Mouse (Mus musculus) bone marrow, adult 2 months (tissue): Measurements from ENCODE around the gene Zbtb37. TPM values are rescaled to one million over a fixed set of nuclear protein-coding genes. Genes with fewer than 3 reads are reported as not detected.

Experiments used
- H3K27ac ChIP-seq: fragments of 200-500 bp; 2 replicates; pipeline ENCODE4 v1.5.1; 2012; ENCODE audit warnings: low read depth, mild to moderate bottlenecking, control low read depth, inconsistent platforms, low read length; ENCODE audit not compliant: control insufficient read depth, poor library complexity, insufficient read depth
- H3K4me1 ChIP-seq: fragments of 200-500 bp; 2 replicates; pipeline ENCODE4 v1.6.1; 2011; ENCODE audit warnings: low read length; ENCODE audit not compliant: control insufficient read depth, insufficient read depth
- H3K4me3 ChIP-seq: fragments of 200-500 bp; replicated peaks from 2 replicates; pipeline ENCODE3; 2011; ENCODE audit warnings: mild to moderate bottlenecking, low read depth, low read length, control low read depth; ENCODE audit not compliant: control insufficient read depth
- CTCF ChIP-seq: fragments of 200-500 bp; IDR thresholded peaks from 2 replicates; pipeline ENCODE4 v1.5.1; 2011; ENCODE audit warnings: low read length, control low read depth; ENCODE audit not compliant: control insufficient read depth, insufficient read depth
- POLR2A ChIP-seq: fragments of 200-500 bp; IDR thresholded peaks from 2 replicates; pipeline ENCODE4 v1.6.1; 2011; ENCODE audit warnings: low read depth, mild to moderate bottlenecking, control low read depth, low read length, borderline replicate concordance; ENCODE audit not compliant: control insufficient read depth
- WGBS: fragments of 180-500 bp; shearing (Covaris S2); methylation state at CpG from one replicate; pipeline ENCODE4 v1.1.7; 2018; 5-methylcytosine and 5-hydroxymethylcytosine counted together
- polyA plus RNA-seq: library from polyadenylated mRNA; stranded (reverse); fragments of >200 nt; gene quantifications from 2 replicates; pipeline ENCODE4 v1.2.4, GENCODE M21; 2011; ENCODE audit warnings: low replicate concordance; ENCODE audit not compliant: missing spikeins, insufficient read depth, insufficient read length

Gene Zbtb37
- polyA plus RNA-seq, 1 experiment, result 3.6 TPM

GRCm38 (mm10) chr1:161046972-161047371 lies 12.3 kb upstream of the Zbtb37 start:
- Histone ChIP-seq H3K4me3 (no peak overlapping the region), H3K27ac (no peak overlapping the region), H3K4me1 (no peaks in the 10 kb centered on the region)
- WGBS, result 73% methylated on average over 3 of the region's 3 CpGs
- TF ChIP-seq CTCF (no peak), POLR2A (no peak)

GRCm38 (mm10) chr1:161041261-161042020 lies 6.8 kb upstream of the Zbtb37 start:
- no peak overlapping the region for H3K27ac ChIP-seq
- 88% methylated on average over 7 of the region's 7 CpGs for WGBS
- H3K4me3 ChIP-seq, result no peak overlapping the region
- H3K4me1 ChIP-seq, result peaks cover under 1% of the 10 kb centered on the region; the same call in 1 of the 2 replicates
- TF ChIP-seq POLR2A (no peak), CTCF (no peak)

- Histone ChIP-seq H3K4me1 (peaks cover 1% of the 10 kb centered on the region; the same call in 1 of the 2 replicates), H3K27ac (no peak overlapping the region), H3K4me3 (no peak overlapping the region)
- no peak for TF ChIP-seq POLR2A
- TF ChIP-seq CTCF, result no peak
Measured at GRCm38 (mm10) chr1:161040855-161041254, 6.2 kb upstream of the Zbtb37 start.

GRCm38 (mm10) chr1:161040426-161040770 lies 5.7 kb upstream of the Zbtb37 start:
- Histone ChIP-seq H3K4me3 (no peak overlapping the region), H3K4me1 (peaks cover 1% of the 10 kb centered on the region; the same call in 1 of the 2 replicates), H3K27ac (no peak overlapping the region)
- 81% methylated on average over 1 of the region's 1 CpGs for WGBS
- TF ChIP-seq POLR2A, result no peak
- TF ChIP-seq CTCF, result no peak

GRCm38 (mm10) chr1:161039741-161040425 lies 5.2 kb upstream of the Zbtb37 start:
- H3K27ac ChIP-seq, result no peak overlapping the region
- H3K4me3 ChIP-seq, result no peak overlapping the region
- TF ChIP-seq POLR2A (no peak), CTCF (no peak)
- peaks cover 1% of the 10 kb centered on the region; the same call in 1 of the 2 replicates for H3K4me1 ChIP-seq
- WGBS, result 31% methylated on average over 3 of the region's 3 CpGs

- Histone ChIP-seq H3K4me1 (peaks cover 1% of the 10 kb centered on the region; the same call in 1 of the 2 replicates), H3K27ac (no peak overlapping the region), H3K4me3 (no peak overlapping the region)
- 55% methylated on average over 3 of the region's 3 CpGs for WGBS
- TF ChIP-seq CTCF, result no peak
- no peak for TF ChIP-seq POLR2A
Measured at GRCm38 (mm10) chr1:161038968-161039721, 4.5 kb upstream of the Zbtb37 start.

GRCm38 (mm10) chr1:161038004-161038403 lies 3.4 kb upstream of the Zbtb37 start:
- TF ChIP-seq POLR2A (no peak), CTCF (no peak)
- Histone ChIP-seq H3K4me1 (peaks cover 1% of the 10 kb centered on the region; the same call in 1 of the 2 replicates), H3K4me3 (no peak overlapping the region), H3K27ac (no peak overlapping the region)
- WGBS, result 48% methylated on average over 3 of the region's 3 CpGs

- Histone ChIP-seq H3K4me3 (no peak overlapping the region), H3K27ac (no peak overlapping the region), H3K4me1 (peaks cover 1% of the 10 kb centered on the region; the same call in 1 of the 2 replicates)
- 32% methylated on average over 3 of the region's 3 CpGs for WGBS
- TF ChIP-seq POLR2A, result no peak
- no peak for TF ChIP-seq CTCF
Measured at GRCm38 (mm10) chr1:161037599-161037998, 3.0 kb upstream of the Zbtb37 start.
